Mouse (Mus musculus): ENCODE results near the gene Mef2d. TPM values are rescaled to one million over a fixed set of nuclear protein-coding genes. Genes with fewer than 3 reads are reported as not detected.

The Mef2d gene
- polyA plus RNA-seq, 1 experiment: 64.7 TPM

- WGBS: 18% methylated on average over 1 of the region's 1 CpGs
These were observed 70.2 kb downstream of the Mef2d start for GRCm38 (mm10) chr3:88212356-88212755.

GRCm38 (mm10) chr3:88213019-88213418 lies 70.8 kb downstream of the Mef2d start:
- TF ChIP-seq CTCF (IDR thresholded peaks at IDR 0.05; ENCODE audit: control insufficient read depth, insufficient read depth, low read length): no peak
- TF ChIP-seq POLR2A (IDR thresholded peaks at IDR 0.05; ENCODE audit: borderline replicate concordance, control insufficient read depth, low read depth, low read length): no peak
- H3K27ac ChIP-seq (ENCODE audit: control insufficient read depth, insufficient read depth, low read depth, low read length, poor library complexity): no peak overlapping the region
- H3K4me3 ChIP-seq (replicated peaks; ENCODE audit: control insufficient read depth, low read depth, low read length): no peak overlapping the region
- 4% methylated on average over 2 of the region's 2 CpGs for WGBS
- H3K4me1 ChIP-seq (ENCODE audit: control insufficient read depth, insufficient read depth, low read length): no peaks in the 10 kb centered on the region; the same call in 1 of the 2 replicates

More at GRCm38 (mm10) chr3:88212356-88212755, 70.2 kb downstream of the Mef2d start:
- Histone ChIP-seq H3K4me1 (ENCODE audit: control insufficient read depth, insufficient read depth, low read length) (no peaks in the 10 kb centered on the region; the same call in 1 of the 2 replicates), H3K4me3 (replicated peaks; ENCODE audit: control insufficient read depth, low read depth, low read length) (no peak overlapping the region), H3K27ac (ENCODE audit: control insufficient read depth, insufficient read depth, low read depth, low read length, poor library complexity) (no peak overlapping the region)
- no peak for TF ChIP-seq POLR2A (IDR thresholded peaks at IDR 0.05; ENCODE audit: borderline replicate concordance, control insufficient read depth, low read depth, low read length)
- TF ChIP-seq CTCF (IDR thresholded peaks at IDR 0.05; ENCODE audit: control insufficient read depth, insufficient read depth, low read length): no peak

- no peak overlapping the region for H3K4me3 ChIP-seq (replicated peaks; ENCODE audit: control insufficient read depth, low read depth, low read length)
- H3K4me1 ChIP-seq (ENCODE audit: control insufficient read depth, insufficient read depth, low read length): no peaks in the 10 kb centered on the region; the same call in 1 of the 2 replicates
- no peak for TF ChIP-seq CTCF (IDR thresholded peaks at IDR 0.05; ENCODE audit: control insufficient read depth, insufficient read depth, low read length)
- TF ChIP-seq POLR2A (IDR thresholded peaks at IDR 0.05; ENCODE audit: borderline replicate concordance, control insufficient read depth, low read depth, low read length): no peak
- WGBS: 6% methylated on average over 42 of the region's 42 CpGs
- no peak overlapping the region for H3K27ac ChIP-seq (ENCODE audit: control insufficient read depth, insufficient read depth, low read depth, low read length, poor library complexity)
These were observed 72.2 kb downstream of the Mef2d start for GRCm38 (mm10) chr3:88214197-88214938.

GRCm38 (mm10) chr3:88214971-88215552 lies 72.9 kb downstream of the Mef2d start:
- TF ChIP-seq CTCF (IDR thresholded peaks at IDR 0.05; ENCODE audit: control insufficient read depth, insufficient read depth, low read length) (no peak), POLR2A (IDR thresholded peaks at IDR 0.05; ENCODE audit: borderline replicate concordance, control insufficient read depth, low read depth, low read length) (no peak)
- no peak overlapping the region for H3K4me3 ChIP-seq (replicated peaks; ENCODE audit: control insufficient read depth, low read depth, low read length)
- 1% methylated on average over 48 of the region's 48 CpGs for WGBS
- no peaks in the 10 kb centered on the region; the same call in 1 of the 2 replicates for H3K4me1 ChIP-seq (ENCODE audit: control insufficient read depth, insufficient read depth, low read length)
- no peak overlapping the region; the same call in 1 of the 2 replicates for H3K27ac ChIP-seq (ENCODE audit: control insufficient read depth, insufficient read depth, low read depth, low read length, poor library complexity)

- TF ChIP-seq CTCF (IDR thresholded peaks at IDR 0.05; ENCODE audit: control insufficient read depth, insufficient read depth, low read length): no peak
- no peak for TF ChIP-seq POLR2A (IDR thresholded peaks at IDR 0.05; ENCODE audit: borderline replicate concordance, control insufficient read depth, low read depth, low read length)
- WGBS: under 1% methylated on average over 23 of the region's 23 CpGs
These were observed 73.4 kb downstream of the Mef2d start for GRCm38 (mm10) chr3:88215553-88216004.

GRCm38 (mm10) chr3:88216116-88216515 lies 73.9 kb downstream of the Mef2d start:
- no peak overlapping the region for H3K4me3 ChIP-seq (replicated peaks; ENCODE audit: control insufficient read depth, low read depth, low read length)
- H3K4me1 ChIP-seq (ENCODE audit: control insufficient read depth, insufficient read depth, low read length): no peaks in the 10 kb centered on the region; the same call in 1 of the 2 replicates
- WGBS: 8% methylated on average over 6 of the region's 6 CpGs
- TF ChIP-seq POLR2A (IDR thresholded peaks at IDR 0.05; ENCODE audit: borderline replicate concordance, control insufficient read depth, low read depth, low read length) (no peak), CTCF (IDR thresholded peaks at IDR 0.05; ENCODE audit: control insufficient read depth, insufficient read depth, low read length) (no peak)
- H3K27ac ChIP-seq (ENCODE audit: control insufficient read depth, insufficient read depth, low read depth, low read length, poor library complexity): no peak overlapping the region

More at GRCm38 (mm10) chr3:88215553-88216004, 73.4 kb downstream of the Mef2d start:
- H3K4me3 ChIP-seq (replicated peaks; ENCODE audit: control insufficient read depth, low read depth, low read length): no peak overlapping the region
- H3K4me1 ChIP-seq (ENCODE audit: control insufficient read depth, insufficient read depth, low read length): no peaks in the 10 kb centered on the region; the same call in 1 of the 2 replicates
- no peak overlapping the region; the same call in 1 of the 2 replicates for H3K27ac ChIP-seq (ENCODE audit: control insufficient read depth, insufficient read depth, low read depth, low read length, poor library complexity)

GRCm38 (mm10) chr3:88216534-88217326 lies 74.6 kb downstream of the Mef2d start:
- no peak for TF ChIP-seq CTCF (IDR thresholded peaks at IDR 0.05; ENCODE audit: control insufficient read depth, insufficient read depth, low read length)
- no peak for TF ChIP-seq POLR2A (IDR thresholded peaks at IDR 0.05; ENCODE audit: borderline replicate concordance, control insufficient read depth, low read depth, low read length)
- Histone ChIP-seq H3K27ac (ENCODE audit: control insufficient read depth, insufficient read depth, low read depth, low read length, poor library complexity) (no peak overlapping the region), H3K4me1 (ENCODE audit: control insufficient read depth, insufficient read depth, low read length) (no peaks in the 10 kb centered on the region; the same call in 1 of the 2 replicates), H3K4me3 (replicated peaks; ENCODE audit: control insufficient read depth, low read depth, low read length) (no peak overlapping the region)
- 21% methylated on average over 7 of the region's 7 CpGs for WGBS

Measured in bone marrow, adult 2 months (tissue).